Mouse (Mus musculus) adrenal gland, adult (tissue): ENCODE data around the gene Gm4847.

ENCODE experiments used
- DNase-seq, 2 experiments: peaks; one replicate each; pipeline ENCODE4 v3.0.0; 2022 to 2023; ENCODE audit warnings: low spot score in 1 of 2; ENCODE audit not compliant: inconsistent age in 2 of 2

The Gm4847 gene

DNA sequence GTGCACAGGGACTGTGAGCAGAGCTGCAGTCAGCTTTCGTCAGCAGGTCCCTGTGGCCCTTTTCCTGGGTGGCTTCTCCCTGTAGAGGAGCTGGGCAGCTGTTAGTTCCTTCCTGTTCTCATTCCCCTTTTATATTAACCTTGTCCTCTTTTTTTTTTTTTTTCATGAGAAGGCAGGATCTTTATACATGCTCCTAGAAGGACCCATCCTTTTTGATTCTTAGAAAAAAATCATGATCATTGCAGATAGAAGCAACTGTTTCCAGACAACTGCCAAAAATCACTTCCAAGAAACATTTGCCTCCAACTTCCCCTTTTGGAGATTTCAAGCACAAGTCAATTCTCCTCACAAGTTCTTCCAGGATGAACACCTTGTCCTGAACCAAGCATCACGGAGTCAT is at the start of gene Gm4847:
Gm4847 (minus strand) TSS at position 101 of the 400 bp plus-strand sequence.
- no peak for DNase-seq

DNA sequence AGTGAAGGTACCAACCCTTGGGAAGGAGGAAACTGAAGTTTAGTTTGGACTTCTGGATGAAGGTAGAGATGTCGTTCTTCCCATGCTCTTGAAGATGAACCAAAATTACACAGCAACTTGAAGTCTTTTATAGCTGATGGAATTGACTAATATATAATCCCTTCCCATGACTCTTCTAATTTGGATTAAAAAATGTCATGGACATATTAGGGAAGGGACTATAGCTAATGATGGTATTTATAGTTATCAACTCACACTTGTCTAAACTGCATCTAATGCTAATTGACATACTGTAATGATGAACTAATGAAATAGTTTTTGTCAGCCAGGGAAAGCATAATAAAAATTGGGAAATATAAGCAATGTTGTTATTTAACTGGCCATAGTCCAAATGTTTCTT is 34.3 kb upstream of the Gm4847 start, which contains the start of gene Fmo9:
Fmo9 (minus strand) TSS at position 101 of the 400 bp plus-strand sequence.
- DNase-seq: no peak

DNA sequence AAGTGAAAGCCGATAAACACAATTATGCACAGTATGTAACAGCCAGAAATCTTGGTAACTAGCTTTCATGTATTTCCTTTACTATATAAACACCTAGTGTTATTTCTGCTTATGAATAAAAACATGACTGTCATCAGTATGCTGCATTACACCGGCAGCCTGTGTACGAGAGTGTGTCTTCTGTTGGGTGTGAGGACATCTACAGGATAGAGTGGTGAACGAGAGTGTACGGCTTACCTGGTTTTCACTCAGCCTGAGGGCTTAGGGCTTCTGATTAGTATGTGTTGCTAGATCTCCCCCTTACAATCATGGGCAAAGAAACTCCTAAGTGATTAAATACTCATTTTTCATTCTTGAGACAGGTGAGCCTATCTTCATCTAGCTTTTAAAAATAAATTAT is 21.8 kb upstream of the Gm4847 start:
- no peak for DNase-seq

DNA sequence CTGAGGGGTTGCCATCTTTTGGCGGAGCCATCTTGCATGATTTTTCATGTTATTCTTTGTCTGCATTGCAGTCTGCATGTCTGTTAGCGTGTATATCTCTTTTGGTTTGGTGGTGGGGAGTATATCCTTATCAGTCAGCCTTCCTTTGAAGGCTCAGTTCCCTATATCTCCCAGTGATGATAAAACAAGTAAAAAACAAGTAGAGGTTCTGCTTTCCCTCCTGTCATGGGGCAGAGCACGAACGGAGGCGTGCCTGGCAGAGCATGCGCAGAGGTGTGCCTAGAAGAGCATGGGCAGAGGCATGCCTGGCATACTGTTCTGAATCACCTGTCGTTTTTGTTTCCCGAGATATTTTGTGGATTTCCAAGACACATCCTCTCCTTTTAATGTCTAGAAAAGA is 13.3 kb upstream of the Gm4847 start:
- DNase-seq: no peak
